Mouse (Mus musculus) MEL-GATA-1-ER (cell line): ENCODE results near the gene Pacs2.
A peak's percentile ranks its signal among the peaks of the same experiment; 100 is the strongest.

Experiments
- DNase-seq: peaks from one replicate; pipeline ENCODE4 v3.0.0-alpha.2; 2012; ENCODE audit warnings: low read depth; ENCODE audit errors: extremely low read depth

Gene Pacs2

DNA sequence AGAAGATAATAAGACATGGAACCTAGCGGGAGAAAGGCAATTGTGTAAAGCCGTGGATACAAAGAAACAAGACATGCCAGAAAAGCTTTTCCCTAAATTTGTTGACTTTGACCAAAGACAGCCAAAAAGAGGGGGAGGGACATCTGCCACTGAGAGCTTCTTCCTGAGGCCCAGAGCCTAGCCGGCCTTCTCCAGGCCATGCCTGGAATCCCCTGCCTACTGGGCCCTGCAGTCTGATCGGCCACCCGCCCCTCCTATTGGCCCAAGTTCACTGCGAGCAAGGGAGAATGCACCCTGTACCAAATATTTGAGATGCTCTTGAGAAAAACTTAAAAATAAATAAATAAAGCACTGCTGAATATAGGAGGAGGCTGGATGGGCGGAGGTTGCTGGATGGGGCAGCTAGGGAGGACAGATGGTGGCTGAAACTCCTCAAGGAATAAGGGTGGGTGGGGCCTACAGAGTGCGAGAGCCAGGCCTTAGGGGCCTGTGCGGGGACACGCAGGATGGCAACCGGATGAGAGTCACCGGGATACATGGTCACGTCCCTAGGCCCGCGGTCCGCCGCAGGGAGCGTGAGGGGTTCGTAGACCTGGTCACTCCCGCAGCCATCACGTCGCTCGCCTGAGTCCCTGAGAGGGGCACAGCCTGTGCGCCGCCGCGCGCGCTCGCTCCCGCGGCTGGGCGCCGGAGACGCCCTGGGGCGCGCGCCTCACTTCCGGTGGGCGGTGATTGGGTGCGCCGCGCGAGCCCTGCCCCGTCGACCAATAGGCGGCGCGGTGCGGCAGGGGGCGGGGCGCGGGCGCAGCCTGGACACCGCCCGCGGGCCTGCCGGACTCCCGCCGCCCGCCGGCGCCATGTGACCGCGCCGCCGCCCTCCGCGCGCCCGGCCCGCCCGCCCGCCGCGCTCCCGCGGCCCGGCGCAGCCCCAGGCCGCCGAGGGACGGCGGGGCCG is at the start of gene Pacs2:
TSS of gene Pacs2 (plus strand) at position 905 of the 955 bp plus-strand sequence.
- peak; percentile 88 for DNase-seq

DNA sequence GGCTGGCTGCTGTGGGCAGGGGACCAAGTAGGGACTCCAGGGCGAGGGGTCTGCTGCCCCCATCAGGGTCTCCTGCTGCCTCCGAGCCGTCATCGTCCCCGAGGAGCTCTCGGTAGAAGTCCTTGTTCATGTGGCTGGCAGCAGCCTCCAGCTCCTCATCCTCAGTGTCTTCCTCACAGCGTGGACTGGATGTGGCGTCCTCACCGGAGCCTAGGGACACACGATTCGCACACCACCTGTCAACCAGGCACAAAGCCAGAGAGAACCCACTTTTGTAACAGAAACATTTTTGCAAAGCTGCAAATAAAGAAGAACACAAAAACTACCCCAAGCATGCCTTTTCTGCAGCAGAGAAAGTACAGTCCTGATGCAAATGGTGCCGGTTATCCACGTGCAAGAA is 48.5 kb upstream of the Pacs2 start:
- DNase-seq = no peak

DNA sequence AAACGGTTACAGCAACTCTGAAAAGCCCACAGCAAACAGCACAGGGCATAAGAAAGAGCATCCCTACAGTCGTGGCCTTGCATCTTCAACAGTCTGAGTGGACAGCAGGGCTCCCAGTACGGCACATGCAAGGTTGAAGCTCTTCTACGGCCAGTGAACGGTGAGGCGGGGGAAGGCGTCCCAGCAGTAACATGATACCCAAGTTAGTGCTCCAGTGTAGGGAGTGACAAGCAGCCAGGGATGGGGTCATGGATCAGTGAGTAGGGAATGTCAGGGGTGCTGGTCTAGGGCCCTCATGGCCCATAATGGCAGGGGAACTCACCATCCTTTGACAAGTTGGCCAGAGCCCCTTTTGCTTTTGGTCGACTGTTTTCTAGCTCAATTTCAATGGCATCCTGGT is 45.4 kb upstream of the Pacs2 start:
- DNase-seq = no peak

DNA sequence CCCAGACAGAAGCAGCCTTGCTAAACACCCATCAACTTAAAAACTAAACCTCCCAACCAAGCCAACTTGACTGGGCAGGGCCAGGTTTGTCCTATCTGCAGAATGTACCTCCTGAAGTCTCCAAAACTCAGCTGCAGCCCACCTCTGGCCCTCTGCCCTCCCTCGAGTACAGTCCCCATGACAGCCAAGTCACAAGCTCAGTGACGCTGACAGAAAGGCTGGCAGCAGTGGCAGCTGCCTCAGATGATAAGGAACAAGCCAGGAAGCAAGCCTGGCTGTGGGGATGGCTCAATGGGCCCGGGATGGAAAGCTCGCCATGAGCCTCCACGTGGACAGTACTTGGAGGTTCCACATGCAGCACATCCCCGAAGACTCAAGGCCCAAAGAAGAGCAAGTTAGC is 44.7 kb upstream of the Pacs2 start:
- DNase-seq = no peak

GRCm38 (mm10) chr12:112974736-112975135 is 39.6 kb upstream of the Pacs2 start:
- DNase-seq = no peak

DNA sequence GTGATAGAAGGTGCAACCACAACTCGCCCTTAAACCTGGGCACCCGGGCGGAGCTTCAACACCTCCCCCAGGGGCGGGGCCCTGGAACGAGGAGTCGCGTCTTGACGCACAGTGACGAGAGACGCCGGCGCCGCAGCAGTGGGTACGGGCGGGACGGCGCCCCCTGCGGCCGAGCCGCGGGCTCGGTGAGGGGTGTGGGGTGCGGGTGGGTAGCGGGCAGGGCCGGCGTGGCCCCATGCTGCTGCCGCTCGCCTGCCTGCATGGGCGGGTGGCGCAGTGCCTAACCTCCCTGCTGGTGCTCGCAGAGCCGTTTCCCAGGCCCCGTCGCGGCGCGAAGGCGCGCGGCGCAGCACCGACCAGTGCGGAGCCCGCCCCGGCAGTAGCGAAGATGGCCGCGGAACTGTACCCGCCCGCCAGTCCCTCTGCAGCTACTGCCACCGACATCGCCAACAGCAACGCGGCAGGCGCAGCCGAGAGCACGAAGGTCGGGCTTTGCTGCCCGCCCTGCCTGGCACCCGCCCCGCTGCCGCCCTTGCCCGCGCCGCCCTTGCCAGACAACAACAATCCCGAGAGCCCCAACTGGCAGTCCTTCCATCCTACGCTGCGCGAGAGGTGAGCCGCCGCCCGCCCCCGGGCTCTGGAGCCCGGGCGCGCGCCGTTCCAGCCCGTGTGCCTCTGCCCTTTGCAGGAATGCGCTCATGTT is 37.8 kb upstream of the Pacs2 start, which contains the start of gene Btbd6:
TSS of gene Btbd6 (plus strand) at position 112 of the 703 bp plus-strand sequence.
- DNase-seq = no peak

- no peak for DNase-seq
Measured at GRCm38 (mm10) chr12:112977156-112977555, 37.2 kb upstream of the Pacs2 start.

DNA sequence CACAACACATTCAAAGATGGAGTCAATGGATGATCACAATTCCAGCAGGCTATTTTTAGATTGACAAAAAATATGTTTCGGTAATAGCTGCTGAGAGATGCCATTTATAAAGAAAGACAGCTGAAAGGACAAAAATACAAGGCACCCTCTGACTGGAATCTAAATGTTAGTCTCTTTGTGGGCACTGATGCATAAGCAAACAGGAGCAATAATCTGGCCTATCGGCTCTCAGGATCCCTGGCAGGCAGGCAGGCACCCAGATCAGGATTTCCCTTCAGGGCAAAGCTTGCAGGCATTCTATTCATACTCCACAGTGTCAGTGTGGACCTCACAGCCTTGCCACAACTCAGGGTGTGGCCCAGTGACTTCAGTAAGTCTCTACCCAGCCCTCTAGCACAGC is 32.3 kb upstream of the Pacs2 start:
- no peak for DNase-seq

DNA sequence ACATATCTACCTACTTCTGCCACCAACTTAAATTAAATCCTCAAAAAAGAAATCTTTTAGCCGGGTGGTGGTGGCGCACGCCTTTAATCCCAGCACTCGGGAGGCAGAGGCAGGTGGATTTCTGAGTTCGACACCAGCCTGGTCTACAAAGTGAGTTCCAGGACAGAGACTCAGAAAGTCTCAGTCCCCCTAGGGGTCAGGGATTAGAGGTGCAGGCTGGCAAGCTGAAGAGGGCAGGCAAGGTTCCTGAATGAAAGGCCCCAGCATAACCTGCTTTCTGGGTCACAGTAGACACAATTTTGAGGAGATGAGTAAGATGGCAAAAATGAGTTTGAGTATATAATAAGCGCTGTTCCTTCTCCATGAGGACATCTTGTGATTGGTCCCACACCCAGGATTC is 29.0 kb upstream of the Pacs2 start:
- no peak for DNase-seq

GRCm38 (mm10) chr12:112987877-112988276 is 26.4 kb upstream of the Pacs2 start:
- DNase-seq = no peak

DNA sequence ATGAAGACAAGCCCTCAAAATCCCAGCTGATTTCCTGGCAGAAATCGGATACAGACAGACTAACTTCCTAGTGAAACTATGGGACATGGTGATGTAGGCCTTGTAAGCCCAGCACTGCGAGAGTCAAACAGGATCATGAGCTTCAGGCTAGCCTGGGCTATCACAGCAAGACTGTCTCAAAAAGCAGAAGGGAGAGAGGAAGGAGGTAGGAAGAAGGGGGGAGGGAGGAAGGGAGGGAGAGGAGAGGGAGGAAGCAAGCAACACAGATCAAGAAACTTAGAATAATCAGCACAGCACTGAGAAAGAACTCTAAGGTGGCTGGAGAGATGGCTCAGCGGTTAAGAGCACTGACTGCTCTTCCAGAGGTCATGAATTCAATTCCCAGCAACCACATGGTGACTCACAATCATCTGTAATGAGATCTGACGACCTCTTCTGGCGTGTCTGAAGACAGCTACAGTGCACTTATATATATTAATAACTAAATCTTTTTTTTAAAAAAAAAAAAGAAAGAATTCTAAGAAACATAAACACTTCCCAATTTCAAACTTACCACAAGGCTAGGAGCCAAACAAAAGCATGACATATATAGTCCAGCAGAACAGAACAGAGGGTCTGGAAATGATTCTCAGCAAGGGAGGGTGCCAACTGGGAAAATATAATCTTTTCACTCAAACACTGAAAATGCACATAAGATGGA is 23.5 kb upstream of the Pacs2 start:
- peak; percentile 80 for DNase-seq

GRCm38 (mm10) chr12:112991444-112991843 is 22.9 kb upstream of the Pacs2 start:
- DNase-seq = peak; percentile 98

- no peak for DNase-seq
Measured at GRCm38 (mm10) chr12:112994153-112994552, 20.2 kb upstream of the Pacs2 start.

GRCm38 (mm10) chr12:112999569-113000293 is 14.6 kb upstream of the Pacs2 start:
- DNase-seq = no peak

- peak; percentile 94 for DNase-seq
Measured at GRCm38 (mm10) chr12:113000294-113001132, 13.8 kb upstream of the Pacs2 start, which contains the start of gene Brf1. Gene Brf1 (minus strand): TSS chr12:113000704.

GRCm38 (mm10) chr12:113001133-113001474 is 13.2 kb upstream of the Pacs2 start:
- DNase-seq = no peak

- no peak for DNase-seq
Measured at GRCm38 (mm10) chr12:113002667-113003066, 11.6 kb upstream of the Pacs2 start.

GRCm38 (mm10) chr12:113004011-113004410 is 10.3 kb upstream of the Pacs2 start:
- DNase-seq = no peak

GRCm38 (mm10) chr12:113004993-113005392 is 9.3 kb upstream of the Pacs2 start:
- DNase-seq = no peak

DNA sequence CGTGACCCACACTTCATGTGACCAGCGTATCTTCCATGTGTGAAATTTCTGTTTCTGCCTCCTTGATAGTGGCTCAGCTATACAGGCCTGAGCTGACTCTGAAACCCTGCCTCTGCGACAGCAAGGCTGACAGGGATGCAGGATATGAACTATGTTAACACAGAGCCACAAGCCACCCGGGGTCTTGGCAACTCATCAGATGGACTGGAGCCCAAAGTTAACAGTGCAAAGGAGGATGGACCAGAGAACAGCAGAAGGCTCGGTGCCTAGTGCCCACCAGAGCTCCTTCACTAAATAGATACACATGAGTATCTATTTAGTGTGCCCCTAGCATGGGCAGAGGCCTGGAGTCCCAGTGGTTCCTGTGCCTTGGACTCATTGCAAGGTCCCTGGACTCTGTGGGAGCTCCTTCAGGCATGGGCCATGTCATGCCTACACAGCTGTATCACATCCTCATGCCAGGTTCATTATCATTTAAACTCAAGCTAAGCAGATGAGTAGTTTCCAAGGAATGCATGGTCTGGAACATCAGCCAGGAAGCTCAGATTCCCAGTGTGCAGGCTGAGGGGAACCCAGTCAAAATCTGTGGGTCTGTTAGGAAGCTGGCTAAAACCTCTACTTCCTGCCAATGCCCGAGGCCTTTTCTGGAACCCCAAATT is 2.5 kb upstream of the Pacs2 start:
- DNase-seq = no peak
